Mouse (Mus musculus): ENCODE measurements around the gene Zmynd11. TPM values are rescaled to one million over a fixed set of nuclear protein-coding genes. Genes with fewer than 3 reads are reported as not detected.

Gene Zmynd11
- polyA plus RNA-seq, 1 experiment from 2014 or later = 141 TPM

DNA sequence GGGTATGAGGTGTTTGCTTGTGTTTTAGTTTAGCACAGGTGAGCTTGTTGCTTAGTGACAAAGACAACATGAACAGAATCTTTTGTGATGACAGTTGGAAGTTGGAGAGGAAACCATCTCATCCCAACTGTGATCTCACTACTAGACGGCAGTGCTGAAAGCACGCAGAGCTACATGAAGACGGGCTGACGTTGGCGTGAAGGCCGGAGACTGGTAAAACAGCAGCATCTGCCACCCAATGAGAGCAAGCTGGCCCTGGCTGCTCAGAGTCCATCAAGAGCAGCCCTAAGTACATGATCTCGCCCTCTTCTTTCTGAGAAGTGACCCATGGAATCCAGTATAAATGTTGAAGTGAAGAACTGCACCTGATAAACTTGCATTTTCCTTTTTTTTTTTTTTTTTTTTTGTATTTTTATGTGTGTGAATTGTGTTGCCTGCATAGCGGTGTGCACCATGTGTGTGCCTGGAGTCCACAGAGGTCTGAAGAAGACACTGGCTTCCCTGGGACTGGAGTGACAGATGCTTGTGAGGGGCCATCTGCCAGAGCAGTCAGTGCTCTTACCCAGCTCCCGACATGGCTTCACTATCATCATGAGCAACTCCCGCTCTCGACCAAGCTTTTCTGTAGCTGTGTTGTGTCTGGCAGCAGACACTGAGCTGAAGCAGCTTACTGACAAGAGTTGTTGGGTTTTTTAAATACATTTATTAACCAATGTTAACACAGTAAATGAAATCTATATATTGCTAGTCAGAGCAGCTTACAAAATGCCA lies 80.8 kb downstream of the Zmynd11 start:
- Histone ChIP-seq H3K27me3 (replicated peaks; ENCODE audit: control insufficient read depth, insufficient read depth, low read length) (no peaks in the 10 kb centered on the region), H3K4me2 (ENCODE audit: low read length) (no peak overlapping the region), H3K9ac (ENCODE audit: low read depth, low read length) (no peak overlapping the region), H3K27ac (ENCODE audit: low read depth, low read length) (no peak overlapping the region), H3K4me1 (ENCODE audit: control insufficient read depth, insufficient read depth, low read depth, low read length) (no peaks in the 10 kb centered on the region), H3K9me3 (ENCODE audit: control insufficient read depth, low read length) (no peaks in the 10 kb centered on the region), H3K4me3 (ENCODE audit: low read length) (no peak overlapping the region), H3K36me3 (ENCODE audit: control insufficient read depth, insufficient read depth, low read length) (peaks cover 21% of the 10 kb centered on the region)
- 91% methylated on average over 11 of the region's 11 CpGs for WGBS
- ATAC-seq = no peak

DNA sequence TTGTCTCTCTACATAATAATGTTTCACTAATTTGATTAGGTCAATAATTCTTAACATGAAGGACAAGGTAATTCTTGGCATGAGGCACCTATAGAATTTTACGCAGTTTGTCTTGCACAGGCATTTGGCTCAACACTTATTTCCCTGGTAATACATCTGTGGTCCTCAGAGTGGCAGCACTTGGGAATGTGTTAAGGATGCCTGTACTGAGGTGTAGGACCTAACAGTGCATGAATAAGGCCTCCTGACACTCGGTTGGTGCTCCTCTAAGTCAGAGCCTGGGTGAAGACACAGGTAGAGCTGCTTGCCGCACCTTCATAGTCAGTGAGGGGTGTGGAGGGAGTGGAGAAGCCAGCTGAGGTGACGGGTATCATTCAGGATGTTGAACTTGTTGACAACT lies 81.8 kb downstream of the Zmynd11 start:
- Histone ChIP-seq H3K4me3 (ENCODE audit: low read length) (no peak overlapping the region), H3K4me2 (ENCODE audit: low read length) (no peak overlapping the region), H3K36me3 (ENCODE audit: control insufficient read depth, insufficient read depth, low read length) (peaks cover 11% of the 10 kb centered on the region), H3K9ac (ENCODE audit: low read depth, low read length) (no peak overlapping the region), H3K27me3 (replicated peaks; ENCODE audit: control insufficient read depth, insufficient read depth, low read length) (no peaks in the 10 kb centered on the region), H3K27ac (ENCODE audit: low read depth, low read length) (no peak overlapping the region), H3K9me3 (ENCODE audit: control insufficient read depth, low read length) (no peaks in the 10 kb centered on the region), H3K4me1 (ENCODE audit: control insufficient read depth, insufficient read depth, low read depth, low read length) (no peaks in the 10 kb centered on the region)
- WGBS = 87% methylated on average over 4 of the region's 4 CpGs
- ATAC-seq = no peak

DNA sequence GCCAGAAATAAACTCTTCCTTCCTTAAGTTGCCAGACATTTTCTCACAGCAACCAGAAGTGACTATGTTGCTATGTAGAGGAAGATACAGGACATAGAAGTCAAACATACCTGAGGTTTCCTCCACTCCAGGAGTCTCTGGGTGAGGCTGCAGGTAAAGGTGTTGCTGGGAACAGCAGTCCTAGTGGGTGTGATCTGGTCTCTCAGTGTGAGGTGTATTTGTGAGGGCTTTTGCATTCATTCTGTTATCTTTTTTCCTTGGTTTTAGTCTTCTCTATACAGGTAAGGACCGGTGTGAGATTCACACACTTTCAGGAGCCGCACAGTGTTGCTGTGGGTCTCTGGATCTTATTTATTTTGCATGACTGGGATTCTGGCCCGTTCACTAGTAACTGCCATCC lies 83.6 kb downstream of the Zmynd11 start:
- Histone ChIP-seq H3K9me3 (ENCODE audit: control insufficient read depth, low read length) (no peaks in the 10 kb centered on the region), H3K27me3 (replicated peaks; ENCODE audit: control insufficient read depth, insufficient read depth, low read length) (no peaks in the 10 kb centered on the region), H3K4me2 (ENCODE audit: low read length) (no peak overlapping the region), H3K27ac (ENCODE audit: low read depth, low read length) (no peak overlapping the region), H3K9ac (ENCODE audit: low read depth, low read length) (no peak overlapping the region), H3K4me1 (ENCODE audit: control insufficient read depth, insufficient read depth, low read depth, low read length) (no peaks in the 10 kb centered on the region), H3K4me3 (ENCODE audit: low read length) (no peak overlapping the region), H3K36me3 (ENCODE audit: control insufficient read depth, insufficient read depth, low read length) (peaks cover 2% of the 10 kb centered on the region)
- 98% methylated on average over 3 of the region's 3 CpGs for WGBS
- no peak for ATAC-seq

DNA sequence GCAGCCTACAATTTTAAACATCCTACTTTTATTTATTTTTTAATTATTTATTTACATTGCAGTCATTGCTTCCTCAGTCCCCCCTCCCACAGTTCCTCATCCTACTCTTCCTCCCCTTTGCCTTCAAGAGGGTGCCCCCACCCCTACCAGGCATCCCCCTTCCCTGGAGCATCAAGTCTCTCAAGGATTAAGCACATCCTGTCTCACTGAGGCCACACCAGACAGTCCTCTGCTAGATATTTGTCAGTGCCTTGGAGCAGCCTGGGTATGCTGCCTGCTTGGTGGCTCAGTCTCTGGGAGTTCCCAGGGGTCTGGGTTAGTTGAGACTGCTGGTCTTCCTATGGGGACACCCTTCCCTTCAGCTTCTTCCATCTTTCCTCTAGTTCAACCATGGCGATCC lies 91.0 kb downstream of the Zmynd11 start:
- H3K27me3 ChIP-seq (replicated peaks; ENCODE audit: control insufficient read depth, insufficient read depth, low read length) = no peaks in the 10 kb centered on the region
- ATAC-seq = no peak
- H3K9me3 ChIP-seq (ENCODE audit: control insufficient read depth, low read length) = peaks cover 2% of the 10 kb centered on the region; the same call in 1 of the 2 replicates
- H3K4me1 ChIP-seq (ENCODE audit: control insufficient read depth, insufficient read depth, low read depth, low read length) = no peaks in the 10 kb centered on the region
- H3K4me3 ChIP-seq (ENCODE audit: low read length) = no peak overlapping the region
- H3K27ac ChIP-seq (ENCODE audit: low read depth, low read length) = no peak overlapping the region
- H3K4me2 ChIP-seq (ENCODE audit: low read length) = no peak overlapping the region
- no peak overlapping the region for H3K9ac ChIP-seq (ENCODE audit: low read depth, low read length)
- peaks cover 6% of the 10 kb centered on the region; the same call in 1 of the 2 replicates for H3K36me3 ChIP-seq (ENCODE audit: control insufficient read depth, insufficient read depth, low read length)
- 100% methylated on average over 1 of the region's 1 CpGs for WGBS

DNA sequence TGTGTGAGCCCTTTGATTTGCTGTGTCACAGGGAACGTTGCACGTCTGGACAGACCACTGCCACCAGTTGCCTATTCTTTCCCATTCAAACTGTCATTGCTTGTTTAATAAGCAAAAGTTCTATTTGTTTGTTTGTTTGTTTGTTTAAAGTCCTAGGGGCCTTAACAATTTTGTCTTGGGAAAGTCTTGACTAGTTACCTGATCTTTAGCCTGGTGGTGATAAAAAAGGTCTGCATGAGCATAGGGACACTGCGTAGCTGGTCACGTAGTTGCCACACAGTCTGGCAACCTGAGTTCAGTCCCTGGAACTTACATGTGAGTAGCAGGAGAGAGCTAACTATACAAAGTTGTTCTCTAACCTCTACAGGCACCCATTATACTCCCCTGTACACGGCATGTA lies 95.9 kb downstream of the Zmynd11 start:
- no peaks in the 10 kb centered on the region for H3K27me3 ChIP-seq (replicated peaks; ENCODE audit: control insufficient read depth, insufficient read depth, low read length)
- H3K9ac ChIP-seq (ENCODE audit: low read depth, low read length) = no peak overlapping the region
- H3K27ac ChIP-seq (ENCODE audit: low read depth, low read length) = no peak overlapping the region
- no peaks in the 10 kb centered on the region for H3K4me1 ChIP-seq (ENCODE audit: control insufficient read depth, insufficient read depth, low read depth, low read length)
- WGBS = 89% methylated on average over 5 of the region's 5 CpGs
- ATAC-seq = no peak
- H3K9me3 ChIP-seq (ENCODE audit: control insufficient read depth, low read length) = no peaks in the 10 kb centered on the region
- H3K4me2 ChIP-seq (ENCODE audit: low read length) = no peak overlapping the region
- H3K4me3 ChIP-seq (ENCODE audit: low read length) = no peak overlapping the region
- H3K36me3 ChIP-seq (ENCODE audit: control insufficient read depth, insufficient read depth, low read length) = peaks cover 6% of the 10 kb centered on the region; the same call in 1 of the 2 replicates

DNA sequence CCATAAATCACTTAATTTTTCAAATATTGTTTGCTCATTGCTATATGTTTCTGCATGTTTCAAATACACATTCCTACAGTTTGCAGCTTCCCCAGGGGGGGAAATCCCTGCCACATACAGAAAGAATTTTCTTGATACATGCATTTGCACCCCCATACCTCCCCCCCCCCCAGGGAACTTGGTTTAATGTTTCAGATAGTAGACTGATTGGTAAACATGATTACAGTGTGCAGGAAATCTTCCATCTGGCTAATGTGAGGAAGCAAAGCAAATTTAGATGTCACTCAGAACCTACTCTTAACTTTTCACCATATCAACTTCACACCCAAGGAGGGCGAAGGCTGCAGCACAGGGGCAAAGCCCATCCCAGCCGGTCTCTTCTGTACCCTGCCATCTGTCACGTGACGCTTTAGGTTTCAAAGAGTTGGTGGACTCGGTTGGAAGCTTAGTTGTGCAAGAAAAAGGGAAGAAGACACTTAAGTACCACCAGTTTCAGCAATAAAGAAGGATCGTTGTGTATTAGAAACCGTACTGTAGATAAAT lies 97.1 kb downstream of the Zmynd11 start:
- WGBS = 86% methylated on average over 7 of the region's 7 CpGs
- Histone ChIP-seq H3K4me3 (ENCODE audit: low read length) (no peak overlapping the region), H3K4me1 (ENCODE audit: control insufficient read depth, insufficient read depth, low read depth, low read length) (no peaks in the 10 kb centered on the region), H3K27ac (ENCODE audit: low read depth, low read length) (no peak overlapping the region), H3K9ac (ENCODE audit: low read depth, low read length) (no peak overlapping the region), H3K27me3 (replicated peaks; ENCODE audit: control insufficient read depth, insufficient read depth, low read length) (no peaks in the 10 kb centered on the region), H3K4me2 (ENCODE audit: low read length) (no peak overlapping the region), H3K9me3 (ENCODE audit: control insufficient read depth, low read length) (no peaks in the 10 kb centered on the region), H3K36me3 (ENCODE audit: control insufficient read depth, insufficient read depth, low read length) (peaks cover 10% of the 10 kb centered on the region; the same call in 1 of the 2 replicates)
- ATAC-seq = no peak

DNA sequence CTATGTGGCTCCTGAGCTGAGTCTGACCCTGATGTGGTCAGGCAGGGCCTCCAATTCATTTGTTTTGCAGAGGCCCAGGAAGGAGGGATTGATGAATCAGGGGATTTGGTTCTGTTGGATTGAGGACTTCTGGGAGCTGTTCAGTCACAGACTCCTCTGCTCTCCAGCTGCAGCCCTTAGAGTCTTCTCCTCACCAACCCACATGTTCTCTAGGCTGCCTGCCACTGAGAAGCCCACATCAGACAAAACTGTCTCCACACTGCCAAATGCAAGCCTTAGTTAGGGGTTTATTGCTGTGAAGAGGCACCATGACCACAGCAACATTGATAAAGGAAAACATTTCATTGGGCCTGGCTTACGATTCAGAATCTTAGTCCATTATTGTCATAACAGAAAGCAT lies 101.5 kb downstream of the Zmynd11 start:
- Histone ChIP-seq H3K36me3 (ENCODE audit: control insufficient read depth, insufficient read depth, low read length) (peaks cover 16% of the 10 kb centered on the region), H3K4me2 (ENCODE audit: low read length) (no peak overlapping the region), H3K9ac (ENCODE audit: low read depth, low read length) (no peak overlapping the region), H3K27ac (ENCODE audit: low read depth, low read length) (no peak overlapping the region), H3K4me1 (ENCODE audit: control insufficient read depth, insufficient read depth, low read depth, low read length) (no peaks in the 10 kb centered on the region), H3K9me3 (ENCODE audit: control insufficient read depth, low read length) (no peaks in the 10 kb centered on the region), H3K27me3 (replicated peaks; ENCODE audit: control insufficient read depth, insufficient read depth, low read length) (no peaks in the 10 kb centered on the region), H3K4me3 (ENCODE audit: low read length) (no peak overlapping the region)
- no peak for ATAC-seq
- 100% methylated on average over 1 of the region's 1 CpGs for WGBS

DNA sequence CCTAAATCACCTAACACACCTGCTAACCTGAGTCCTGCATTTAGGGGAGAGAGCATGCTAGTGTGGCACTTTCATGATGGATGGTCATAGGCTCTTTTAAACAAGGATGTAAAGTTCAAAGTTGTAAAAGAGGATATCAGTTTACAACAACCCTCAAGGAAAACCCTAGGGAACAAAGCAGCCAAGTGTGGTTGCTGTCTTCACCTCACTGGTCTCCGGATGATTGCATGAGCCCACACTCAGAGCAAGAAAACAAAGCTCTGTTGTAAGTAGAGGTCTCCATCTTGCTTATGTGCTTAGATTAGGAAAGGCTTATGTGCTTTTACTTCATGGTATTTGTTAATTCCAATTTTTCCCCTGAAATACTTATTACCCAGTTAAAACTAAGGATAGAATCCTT lies 104.4 kb downstream of the Zmynd11 start:
- H3K9me3 ChIP-seq (ENCODE audit: control insufficient read depth, low read length) = no peaks in the 10 kb centered on the region
- no peaks in the 10 kb centered on the region for H3K27me3 ChIP-seq (replicated peaks; ENCODE audit: control insufficient read depth, insufficient read depth, low read length)
- no peak overlapping the region for H3K9ac ChIP-seq (ENCODE audit: low read depth, low read length)
- no peak overlapping the region for H3K4me3 ChIP-seq (ENCODE audit: low read length)
- no peak for ATAC-seq
- H3K4me1 ChIP-seq (ENCODE audit: control insufficient read depth, insufficient read depth, low read depth, low read length) = no peaks in the 10 kb centered on the region
- 84% methylated on average over 1 of the region's 1 CpGs for WGBS
- H3K27ac ChIP-seq (ENCODE audit: low read depth, low read length) = no peak overlapping the region
- peaks cover 20% of the 10 kb centered on the region for H3K36me3 ChIP-seq (ENCODE audit: control insufficient read depth, insufficient read depth, low read length)
- no peak overlapping the region for H3K4me2 ChIP-seq (ENCODE audit: low read length)

DNA sequence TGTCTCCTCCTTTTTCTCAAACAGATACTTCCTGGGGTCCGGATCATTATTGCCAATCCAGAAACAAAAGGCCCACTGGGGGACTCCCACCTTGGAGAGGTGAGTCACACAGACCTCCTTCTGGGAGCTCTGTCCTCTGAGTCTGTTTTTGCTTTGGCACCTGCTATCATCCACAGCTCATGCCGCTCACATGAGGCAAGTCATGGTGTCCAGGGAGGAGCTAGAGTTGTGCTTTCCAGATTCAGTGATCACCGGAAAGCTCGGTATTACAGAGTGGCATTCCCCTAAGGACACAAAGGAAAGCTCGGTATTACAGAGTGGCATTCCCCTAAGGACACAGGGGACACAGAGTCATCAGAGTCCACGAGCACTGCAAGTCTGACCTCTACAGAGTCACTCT lies 108.5 kb downstream of the Zmynd11 start:
- Histone ChIP-seq H3K9ac (ENCODE audit: low read depth, low read length) (no peak overlapping the region), H3K4me3 (ENCODE audit: low read length) (no peak overlapping the region), H3K27me3 (replicated peaks; ENCODE audit: control insufficient read depth, insufficient read depth, low read length) (no peaks in the 10 kb centered on the region), H3K36me3 (ENCODE audit: control insufficient read depth, insufficient read depth, low read length) (peaks cover 17% of the 10 kb centered on the region), H3K9me3 (ENCODE audit: control insufficient read depth, low read length) (no peaks in the 10 kb centered on the region), H3K4me2 (ENCODE audit: low read length) (no peak overlapping the region), H3K27ac (ENCODE audit: low read depth, low read length) (no peak overlapping the region), H3K4me1 (ENCODE audit: control insufficient read depth, insufficient read depth, low read depth, low read length) (no peaks in the 10 kb centered on the region)
- no peak for ATAC-seq
- 95% methylated on average over 6 of the region's 6 CpGs for WGBS
